Mouse (Mus musculus) retina, embryonic 14.5 days (tissue): ENCODE measurements around the gene Mtfr2.

Experiments used
- DNase-seq: peaks from one replicate; pipeline ENCODE4 v3.0.0-alpha.2; 2015; ENCODE audit warnings: low spot score

The Mtfr2 gene

DNA sequence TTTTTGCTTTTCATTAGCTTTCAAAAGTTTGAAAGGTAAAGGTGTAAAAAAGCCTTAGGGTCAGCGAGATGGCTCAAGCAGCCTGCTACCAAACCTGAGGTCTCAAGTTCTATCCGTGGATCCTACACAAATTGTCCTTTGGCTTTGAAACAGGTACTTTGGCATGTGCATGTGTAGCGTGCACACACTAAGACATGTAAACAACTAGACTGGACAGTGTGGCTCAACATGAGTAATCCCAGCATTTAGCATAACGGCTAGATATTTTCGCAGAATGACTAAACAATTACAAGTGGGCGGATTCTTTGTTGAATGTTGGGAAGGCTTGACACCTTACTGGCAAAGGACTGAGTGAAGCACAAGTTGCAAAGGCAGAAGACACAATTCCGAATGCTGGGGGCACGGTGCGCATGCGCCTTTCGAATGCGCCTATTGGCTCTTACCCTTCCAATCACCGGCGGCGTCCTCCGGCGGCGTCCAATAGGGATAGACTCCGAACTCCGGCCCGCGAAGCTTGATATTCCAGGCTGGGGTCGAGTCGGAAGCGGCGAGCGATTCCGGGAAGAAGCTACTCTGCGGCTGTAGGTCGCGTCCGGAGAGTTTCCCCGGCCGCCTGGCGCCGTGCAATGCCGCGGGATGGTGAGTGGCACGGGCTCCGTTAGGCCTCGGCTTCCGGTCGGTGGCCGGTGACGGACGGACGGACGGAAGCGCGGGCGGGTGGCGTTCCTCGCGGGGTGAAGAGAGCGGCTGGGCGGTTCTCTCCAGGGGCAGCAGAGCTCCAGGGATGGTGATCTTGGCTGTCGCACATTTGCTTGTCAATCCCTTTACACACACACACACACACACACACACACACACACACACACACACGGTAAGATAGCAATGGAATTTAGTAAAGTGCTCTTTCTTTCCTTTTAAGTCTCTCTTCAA lies at the start of gene Mtfr2:
Mtfr2 (plus strand) TSS at position 486 of the 930 bp plus-strand sequence.
- DNase-seq, result peak; percentile 98

DNA sequence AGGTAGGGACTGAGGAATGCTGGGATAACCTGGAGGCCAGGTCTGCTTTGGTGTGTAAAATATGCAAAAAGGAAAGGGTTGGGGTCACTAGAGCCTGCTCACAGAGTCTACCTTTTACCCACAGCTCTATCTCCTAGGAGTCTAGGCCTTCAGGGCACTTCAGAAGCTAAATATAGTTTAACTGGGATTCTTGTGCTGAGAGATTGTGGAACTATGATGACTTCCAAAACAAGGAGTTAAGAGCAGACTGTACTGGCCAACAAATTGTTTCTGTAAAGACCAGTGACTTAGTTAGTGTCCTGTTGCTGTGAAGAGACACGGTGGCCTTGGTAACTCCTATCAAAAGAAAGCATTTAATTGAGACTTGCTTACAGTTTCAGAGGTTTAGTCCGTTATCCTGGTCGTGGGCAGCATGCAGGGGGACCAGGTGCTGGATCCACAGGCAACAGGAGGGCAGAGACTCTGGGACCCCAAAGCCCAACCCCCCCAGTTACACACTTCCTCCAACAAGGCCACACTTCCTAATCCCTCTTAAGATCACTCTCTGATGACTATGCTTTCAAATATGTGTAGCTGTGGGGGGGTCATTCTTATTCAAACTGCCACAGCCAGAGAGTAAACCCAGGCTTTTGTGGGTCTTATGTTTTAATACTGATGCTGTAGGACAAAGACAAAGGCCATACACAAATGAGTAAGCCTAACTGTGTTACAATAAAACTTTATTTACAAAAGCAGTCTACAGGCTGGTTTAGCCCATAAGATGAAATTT lies 49.2 kb upstream of the Mtfr2 start:
- DNase-seq, result no peak

DNA sequence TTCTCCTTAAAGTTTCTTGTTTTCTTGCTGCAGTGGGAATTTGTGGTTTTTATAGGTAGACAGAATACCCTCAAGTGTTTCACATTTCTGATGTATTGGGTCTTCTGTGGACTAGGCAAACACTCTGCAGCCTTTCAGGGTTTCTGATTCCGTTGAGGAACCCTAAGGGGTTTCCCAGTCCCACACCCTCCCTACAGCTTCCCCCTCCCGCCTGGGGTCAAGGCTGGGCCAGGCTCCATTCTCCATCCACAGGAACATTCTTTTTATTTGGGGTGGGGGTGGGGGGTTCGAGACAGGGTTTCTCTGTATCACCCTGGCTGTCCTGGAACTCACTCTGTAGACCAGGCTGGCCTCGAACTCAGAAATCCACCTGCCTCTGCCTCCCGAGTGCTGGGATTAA lies 48.5 kb upstream of the Mtfr2 start:
- DNase-seq, result no peak

DNA sequence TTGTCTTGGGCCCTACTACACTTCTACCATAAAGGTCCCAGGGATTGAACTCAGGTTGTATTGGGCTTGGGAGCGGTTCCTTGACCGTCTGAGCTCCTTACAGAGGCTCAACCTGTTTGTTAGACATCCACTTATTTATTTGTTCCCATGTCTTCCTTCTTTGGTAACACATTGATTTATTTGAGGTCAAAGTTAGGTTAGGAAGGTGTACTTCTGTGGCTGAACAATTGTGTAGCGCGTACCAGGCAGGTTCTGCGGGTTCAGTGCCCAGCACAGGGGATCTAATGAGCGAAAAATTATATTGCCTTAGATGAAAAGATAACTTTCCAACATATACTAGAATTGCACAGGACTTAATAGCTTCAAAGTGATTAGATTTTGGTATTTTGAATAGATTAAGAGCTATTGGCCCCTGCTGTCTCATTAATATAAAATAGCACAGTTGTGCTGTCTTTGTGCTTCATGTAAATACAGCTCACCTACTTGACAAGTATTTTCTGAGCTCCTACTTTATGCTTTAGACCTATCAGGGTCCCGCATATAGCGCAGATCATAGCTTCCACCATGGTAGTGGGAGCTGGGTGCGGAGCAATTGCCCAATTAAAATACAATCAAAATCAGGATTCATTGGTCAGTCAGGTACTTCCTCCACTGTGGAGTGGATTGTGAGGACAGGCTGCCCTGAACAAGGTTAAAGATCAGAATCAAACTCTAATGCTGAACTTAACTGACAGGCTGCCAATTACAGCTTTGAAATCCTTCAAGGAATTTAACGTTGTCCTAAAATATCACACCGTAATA lies 36.4 kb upstream of the Mtfr2 start:
- no peak for DNase-seq

DNA sequence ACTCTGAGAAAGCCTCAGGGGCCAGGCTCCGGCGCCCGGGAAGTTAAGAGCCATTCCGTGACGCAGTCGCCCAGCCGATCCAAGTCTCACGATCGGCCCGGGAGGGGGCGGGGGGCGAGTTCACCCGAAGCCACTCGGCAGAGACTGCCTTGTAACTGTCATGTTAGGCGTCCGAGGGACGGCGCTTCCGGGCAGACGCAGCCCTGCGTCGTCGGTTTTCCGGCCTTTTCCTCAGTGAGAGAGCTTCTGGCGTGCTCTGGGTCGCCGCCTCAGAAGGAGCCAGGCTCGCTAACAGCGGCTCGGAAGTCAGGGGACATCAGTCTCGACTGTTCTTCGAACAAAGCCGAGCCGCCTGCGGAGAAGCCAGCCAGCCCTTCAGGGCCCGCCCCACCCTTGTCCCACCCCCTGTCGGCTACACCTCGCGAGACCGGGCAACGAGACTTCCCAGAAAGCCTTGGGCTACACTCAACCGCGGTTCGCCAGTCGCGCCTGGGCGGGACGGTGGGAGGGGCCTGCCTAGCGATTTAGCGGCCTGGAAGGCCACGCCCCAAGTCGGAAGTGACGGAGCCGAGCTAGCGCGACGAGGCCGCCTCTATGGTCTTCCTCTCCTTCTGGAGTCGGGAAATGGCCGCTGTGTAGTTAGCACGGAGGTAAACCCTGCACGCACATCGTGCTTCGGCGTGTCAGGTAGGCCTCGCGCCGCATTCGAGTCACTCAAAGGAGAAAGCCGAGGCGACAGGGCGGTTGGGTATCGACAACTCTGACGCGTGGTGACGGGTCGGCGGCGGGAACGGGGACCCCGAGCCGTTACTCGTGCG lies 35.4 kb upstream of the Mtfr2 start, which contains the start of gene Bclaf1:
Bclaf1 (plus strand) TSS at position 552 of the 818 bp plus-strand sequence.
- peak; percentile 100 for DNase-seq

DNA sequence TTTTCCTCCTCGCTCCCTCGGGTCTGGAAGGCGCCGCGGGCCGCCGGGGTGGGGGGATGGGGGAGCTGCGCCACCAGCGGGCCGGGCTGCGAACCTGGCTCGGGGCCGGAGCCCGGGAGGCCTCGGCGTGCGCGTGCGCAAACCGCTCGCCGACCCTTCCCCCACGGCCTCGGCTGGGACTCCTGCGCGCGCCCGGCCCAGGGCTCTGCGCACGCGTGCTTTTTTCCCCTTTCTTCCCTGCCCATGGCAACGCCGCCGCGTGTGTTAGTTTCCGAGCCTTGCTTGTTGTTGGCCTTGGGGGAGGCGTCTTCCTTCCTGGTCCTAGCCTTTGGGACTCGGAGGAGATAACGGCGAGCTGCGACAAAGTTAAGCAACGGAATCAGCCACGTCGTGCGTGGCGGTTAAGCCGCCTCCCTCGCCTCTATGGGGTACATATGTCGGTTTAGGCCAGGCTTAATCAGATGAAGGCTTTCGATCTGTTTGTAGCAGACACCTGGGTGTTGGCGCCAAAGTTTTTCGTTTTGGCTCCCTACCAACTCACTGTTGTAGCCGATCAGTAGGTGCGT lies 34.8 kb upstream of the Mtfr2 start:
- DNase-seq, result peak; percentile 92

DNA sequence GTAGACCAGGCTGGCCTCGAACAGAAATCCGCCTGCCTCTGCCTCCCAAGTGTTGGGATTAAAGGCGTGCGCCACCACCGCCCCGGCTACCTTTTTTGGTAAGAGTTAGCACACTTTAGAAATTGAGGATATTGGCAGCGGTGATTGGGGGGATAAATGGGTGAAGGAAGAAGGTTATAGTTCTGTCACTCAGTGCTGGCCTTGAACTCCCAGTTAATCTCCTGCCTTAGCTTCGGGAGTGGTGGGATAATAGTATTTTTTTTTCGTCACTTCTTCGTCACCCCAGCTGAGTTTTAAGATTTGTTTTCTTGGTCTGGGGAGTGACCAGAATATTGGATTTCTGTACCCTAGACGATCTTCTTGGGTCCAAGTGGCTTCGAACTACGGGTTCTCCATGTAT lies 34.1 kb upstream of the Mtfr2 start:
- no peak for DNase-seq

DNA sequence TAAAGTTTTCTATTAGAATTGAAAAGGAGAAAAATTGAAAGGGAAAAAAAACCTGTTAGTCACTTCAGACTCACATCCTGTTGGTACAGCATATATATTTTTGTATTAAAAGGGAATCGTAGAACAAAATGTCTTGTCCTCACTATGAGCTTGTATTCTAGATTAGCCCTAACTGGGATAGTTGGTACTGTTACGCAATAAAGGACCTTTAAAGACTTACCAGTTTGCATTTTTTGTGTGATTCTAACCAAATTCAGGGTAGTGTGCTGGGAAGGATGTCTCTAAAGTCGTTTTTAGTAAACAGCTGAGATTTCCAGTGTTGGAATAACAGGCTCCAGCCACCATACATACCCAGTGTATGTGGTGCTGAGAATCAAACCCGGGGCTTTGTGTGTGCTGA lies 33.6 kb upstream of the Mtfr2 start:
- DNase-seq, result no peak

DNA sequence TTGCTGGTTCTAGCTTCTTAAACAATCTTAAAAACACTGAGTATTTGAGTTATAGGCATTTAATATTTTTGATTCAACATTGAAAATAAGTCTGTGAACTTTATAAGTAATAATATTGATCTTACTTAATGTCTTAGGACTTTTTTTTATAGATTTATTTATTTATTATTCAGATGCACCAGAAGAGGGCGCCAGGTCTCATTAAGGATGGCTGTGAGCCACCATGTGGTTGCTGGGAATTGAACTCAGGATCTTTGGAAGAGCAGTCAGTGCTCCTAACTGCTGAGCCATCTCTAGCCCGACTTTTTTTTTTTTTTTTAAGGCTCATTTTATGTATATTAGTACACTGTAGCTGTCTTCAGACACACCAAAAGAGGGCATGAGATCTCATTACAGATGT lies 32.8 kb upstream of the Mtfr2 start:
- peak; percentile 58 for DNase-seq

DNA sequence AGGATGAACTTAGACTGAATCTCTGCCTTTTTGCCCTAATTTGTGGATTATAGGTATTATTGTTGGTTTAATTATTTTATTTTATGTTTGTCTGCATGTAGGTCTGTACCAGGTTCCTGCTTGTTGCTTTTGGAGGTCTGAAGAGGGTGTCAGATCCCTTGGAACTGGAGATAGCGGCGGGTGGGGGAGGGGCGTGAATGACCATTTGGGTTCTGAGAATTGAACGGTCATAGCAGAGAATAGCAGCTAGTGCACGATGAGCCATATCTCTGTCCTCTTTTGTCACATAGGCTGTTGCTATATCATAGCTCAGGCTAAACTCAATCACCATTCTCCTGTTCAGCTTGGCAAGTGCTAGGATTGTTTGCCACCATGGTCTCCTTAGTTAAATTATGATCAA lies 30.1 kb upstream of the Mtfr2 start:
- no peak for DNase-seq

DNA sequence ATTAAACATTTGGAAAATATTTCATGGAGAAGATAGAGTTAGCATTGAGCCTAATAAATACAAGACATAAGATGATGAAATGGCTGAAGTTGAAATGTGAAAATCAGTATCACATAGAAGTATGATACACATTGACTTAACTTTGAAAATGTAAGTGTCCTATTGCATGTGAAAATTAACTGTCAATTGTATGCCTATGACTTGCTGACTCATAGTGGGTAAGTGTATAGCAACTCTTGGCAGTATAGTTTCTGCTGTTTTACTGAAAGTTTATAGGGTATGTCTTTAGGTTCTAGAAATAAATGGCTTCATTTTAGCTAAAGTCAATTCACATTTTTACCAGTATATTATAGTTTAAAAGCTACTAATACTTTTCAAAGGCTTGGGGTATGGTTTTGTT lies 21.3 kb upstream of the Mtfr2 start:
- no peak for DNase-seq

DNA sequence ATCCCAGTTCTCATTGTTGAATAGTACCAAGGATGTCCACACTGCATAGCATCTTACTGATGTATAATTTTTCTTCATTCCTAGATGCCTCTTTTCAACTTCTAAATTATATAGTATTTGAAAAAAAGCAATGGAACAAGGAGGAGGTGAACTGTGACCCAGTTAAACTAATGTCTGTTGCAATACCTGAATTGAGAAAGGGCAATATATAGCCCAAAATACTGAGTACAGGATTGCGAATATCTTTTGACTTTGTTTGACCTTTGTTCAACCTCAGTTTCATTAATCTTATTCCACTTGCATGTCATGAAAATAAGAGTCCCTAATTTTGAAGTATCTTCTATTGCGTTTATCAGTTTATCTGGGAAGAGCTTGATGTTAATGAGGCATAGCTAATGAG lies 16.3 kb upstream of the Mtfr2 start:
- DNase-seq, result no peak

DNA sequence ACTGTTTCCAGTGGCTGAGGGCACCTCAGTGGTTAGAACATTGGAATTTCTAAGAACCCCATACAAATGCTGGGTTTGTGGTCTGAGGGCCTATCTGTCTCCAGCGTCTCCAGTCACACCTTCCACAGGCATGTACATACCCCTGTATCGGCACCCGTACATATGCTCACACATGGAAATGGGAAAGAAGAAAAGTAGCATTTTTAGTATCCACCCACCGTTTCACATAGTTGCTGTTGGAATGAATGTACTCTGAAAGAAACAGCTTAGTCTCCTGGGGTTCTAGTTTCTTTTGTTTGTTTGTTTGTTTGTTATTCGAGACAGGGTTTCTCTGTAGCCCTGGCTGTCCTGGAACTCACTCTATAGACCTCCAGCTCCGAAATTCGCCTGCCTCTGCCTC lies 9.7 kb upstream of the Mtfr2 start:
- no peak for DNase-seq

DNA sequence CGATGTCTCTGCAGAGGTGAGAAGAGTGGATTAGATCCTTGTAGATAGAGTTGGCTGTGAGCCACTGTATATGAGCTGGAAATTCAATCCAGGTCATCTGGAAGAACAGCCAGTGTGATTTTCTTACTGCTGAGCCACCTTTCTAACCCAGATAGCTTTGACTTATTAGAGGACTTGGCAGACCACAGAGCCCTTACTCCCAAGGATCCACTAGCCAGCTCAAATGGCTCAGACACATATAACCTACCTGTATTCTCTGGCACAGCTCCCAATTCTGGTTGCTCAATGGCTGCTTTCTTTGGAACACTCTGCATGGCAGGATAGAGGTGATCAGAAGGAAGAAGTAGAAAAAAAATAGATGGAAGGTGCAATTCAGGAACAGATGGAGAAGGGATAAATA lies 1.8 kb upstream of the Mtfr2 start:
- no peak for DNase-seq

DNA sequence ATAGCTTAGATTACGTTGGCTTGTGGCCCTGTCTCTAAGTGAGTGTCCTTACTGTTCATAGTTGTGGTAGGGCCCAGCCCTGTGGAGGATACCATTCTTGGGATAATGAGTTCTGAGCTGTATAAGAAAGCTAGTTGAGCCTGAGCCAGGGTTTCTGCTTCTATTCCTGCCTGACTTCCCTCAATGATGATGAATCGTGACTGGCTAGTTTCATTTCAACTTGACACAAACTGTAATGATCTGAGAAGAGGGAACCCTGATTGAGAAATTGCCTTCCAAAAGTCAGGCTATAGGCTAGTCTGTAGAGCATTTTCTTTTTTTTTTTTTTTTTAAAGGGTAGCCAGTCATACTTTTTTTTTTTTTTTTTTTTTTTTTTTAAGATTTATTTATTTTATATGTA lies 1.3 kb downstream of the Mtfr2 start:
- no peak for DNase-seq

DNA sequence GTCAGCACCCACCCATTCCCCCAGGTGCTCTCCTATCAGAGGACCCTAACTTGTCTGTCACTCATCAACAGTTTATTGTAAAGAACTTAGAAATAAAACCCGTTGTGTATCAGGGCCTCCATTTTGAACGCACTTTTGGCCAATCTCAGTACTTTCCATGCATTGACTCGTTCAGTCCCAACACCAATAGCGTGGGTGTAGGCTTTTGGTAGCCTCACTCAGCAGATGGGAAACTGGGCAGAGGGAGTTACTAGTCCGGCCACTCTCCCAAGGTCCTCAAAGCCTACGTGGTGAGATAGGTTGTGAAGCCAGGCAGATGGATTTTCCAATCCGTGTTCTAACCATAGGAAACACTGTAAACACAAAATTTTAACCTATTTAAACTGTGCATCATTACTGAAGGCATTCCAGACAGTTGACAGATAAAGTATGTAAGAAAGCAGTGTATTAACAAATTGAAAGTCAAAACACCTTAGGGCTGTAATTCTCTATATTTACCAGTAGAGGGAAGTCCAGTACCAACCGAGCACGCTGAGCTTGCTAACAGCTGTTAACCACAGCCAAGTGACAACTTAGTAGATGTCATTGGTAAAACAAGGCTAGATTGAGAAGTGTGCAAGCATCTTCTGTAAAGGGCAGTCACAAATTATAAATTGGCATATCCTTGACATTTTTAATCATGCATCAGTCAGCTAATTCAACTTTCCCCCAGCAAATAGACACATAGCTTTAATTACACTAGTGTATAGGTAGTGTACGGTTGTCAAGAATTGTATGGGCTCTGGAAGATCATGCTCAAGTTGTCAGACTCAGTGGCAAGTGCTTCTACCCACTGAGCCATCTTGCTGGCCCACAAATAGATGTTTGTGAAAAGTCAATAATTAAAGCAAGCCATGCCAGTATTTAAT lies 14.2 kb downstream of the Mtfr2 start:
- DNase-seq, result peak; percentile 81

DNA sequence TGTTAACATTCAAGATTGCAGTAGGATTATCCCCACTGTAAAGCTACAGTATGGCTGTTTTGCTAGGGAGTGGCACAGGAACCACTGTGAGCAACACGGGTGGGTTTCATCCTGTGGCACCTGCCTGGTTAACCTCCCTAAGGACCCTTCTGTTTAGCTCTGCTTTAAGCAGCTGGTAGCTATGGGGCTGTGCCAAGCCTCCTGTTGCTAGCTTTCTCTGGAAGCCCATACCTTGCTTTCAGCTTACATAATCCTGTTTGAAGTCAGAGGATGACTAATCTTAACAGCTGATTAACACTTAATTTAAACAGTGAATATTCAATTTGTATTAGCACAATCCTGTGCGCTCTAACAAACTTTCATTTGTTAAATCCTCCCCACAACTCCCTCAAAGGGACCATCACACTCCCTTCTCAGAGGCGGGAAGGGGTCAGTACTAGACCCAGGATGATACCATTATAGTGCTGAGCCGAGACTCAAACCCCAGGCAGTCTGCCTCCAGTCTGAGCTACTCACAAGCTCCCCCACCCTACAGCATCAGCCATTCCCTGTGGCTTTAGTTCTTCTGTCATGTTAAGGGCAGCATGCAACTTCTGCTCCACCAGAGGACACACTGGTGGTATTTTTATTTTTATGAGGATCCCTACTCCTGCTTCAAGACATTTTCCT lies 15.0 kb downstream of the Mtfr2 start:
- DNase-seq, result no peak

DNA sequence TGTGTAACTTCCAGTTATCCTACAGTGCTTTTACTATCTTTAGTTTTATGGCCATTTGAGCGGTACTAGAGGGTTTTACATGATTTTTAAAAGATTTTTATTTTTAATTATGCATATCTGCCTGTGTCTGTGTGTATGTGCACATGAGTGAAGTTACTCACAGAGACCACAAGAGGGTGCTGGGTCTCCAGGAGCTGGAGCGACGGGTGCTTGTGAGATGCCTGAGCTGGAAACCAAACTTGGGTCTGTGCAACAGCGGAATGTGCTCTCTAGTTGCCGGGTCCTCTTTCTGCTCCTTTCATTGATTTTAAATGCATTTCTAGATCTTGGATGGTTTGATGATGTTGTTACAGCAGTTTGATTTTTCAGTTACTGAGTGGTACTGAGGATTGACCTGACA lies 24.5 kb downstream of the Mtfr2 start:
- no peak for DNase-seq

DNA sequence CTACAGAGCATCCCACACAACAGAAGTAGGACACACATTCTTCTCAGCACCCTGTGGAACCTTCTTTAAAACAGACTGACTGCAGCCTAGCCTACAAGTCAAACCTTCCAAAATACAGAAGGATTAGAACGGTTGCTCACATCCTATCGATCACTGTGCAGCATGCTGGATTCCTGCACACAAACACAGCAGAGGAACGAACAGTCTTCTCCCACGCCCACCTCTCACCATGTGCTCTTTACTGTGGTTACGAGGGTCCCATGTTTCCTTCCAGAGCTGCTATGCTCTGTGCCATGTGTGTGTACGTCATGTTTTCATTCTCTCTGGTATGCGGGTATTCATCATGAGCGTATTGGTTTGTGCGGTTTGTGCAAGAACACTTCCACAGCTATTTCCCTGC lies 30.1 kb downstream of the Mtfr2 start:
- no peak for DNase-seq
